Mouse (Mus musculus) liver, postnatal 0 days (tissue): ENCODE results near the gene Vps25.

Experiments used
- CTCF ChIP-seq: sonication (generic); IDR thresholded peaks from 2 replicates; pipeline ENCODE4 v1.5.1; 2016; ENCODE audit warnings: antibody characterized with exemption, low read depth
- EP300 ChIP-seq: IDR thresholded peaks from 2 replicates; pipeline ENCODE4 v1.6.1; 2016; ENCODE audit warnings: antibody characterized with exemption, low read depth, mild to moderate bottlenecking

DNA sequence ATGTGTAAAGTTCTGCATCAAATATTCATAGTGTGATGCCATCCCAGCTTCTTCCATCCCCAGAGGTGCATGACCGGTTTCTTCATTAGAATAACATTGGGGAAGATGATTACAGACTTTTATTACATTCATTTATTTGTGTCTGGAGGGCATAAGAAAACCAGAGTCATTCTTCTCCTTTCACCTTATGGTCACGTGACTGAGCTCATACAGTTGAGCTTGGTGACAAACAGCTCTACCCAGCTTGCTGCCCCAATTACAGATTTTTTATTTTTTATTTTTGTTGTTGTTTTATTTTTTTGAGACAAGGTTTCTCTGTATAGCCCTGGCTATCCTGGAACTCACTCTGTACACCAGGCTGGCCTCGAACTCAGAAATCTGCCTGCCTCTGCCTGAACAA is 18.9 kb downstream of the Vps25 start:
- TF ChIP-seq CTCF (no peak), EP300 (no peak)
